Mouse (Mus musculus) monocyte, adult 2 months (primary cell): ENCODE data around the gene Gm12216.

Source experiments
- DNase-seq, 2 experiments: peaks; one replicate each; pipeline ENCODE4 v3.0.0; 2022; ENCODE audit warnings: low spot score in 2 of 2, low read depth in 1 of 2

The Gm12216 gene

DNA sequence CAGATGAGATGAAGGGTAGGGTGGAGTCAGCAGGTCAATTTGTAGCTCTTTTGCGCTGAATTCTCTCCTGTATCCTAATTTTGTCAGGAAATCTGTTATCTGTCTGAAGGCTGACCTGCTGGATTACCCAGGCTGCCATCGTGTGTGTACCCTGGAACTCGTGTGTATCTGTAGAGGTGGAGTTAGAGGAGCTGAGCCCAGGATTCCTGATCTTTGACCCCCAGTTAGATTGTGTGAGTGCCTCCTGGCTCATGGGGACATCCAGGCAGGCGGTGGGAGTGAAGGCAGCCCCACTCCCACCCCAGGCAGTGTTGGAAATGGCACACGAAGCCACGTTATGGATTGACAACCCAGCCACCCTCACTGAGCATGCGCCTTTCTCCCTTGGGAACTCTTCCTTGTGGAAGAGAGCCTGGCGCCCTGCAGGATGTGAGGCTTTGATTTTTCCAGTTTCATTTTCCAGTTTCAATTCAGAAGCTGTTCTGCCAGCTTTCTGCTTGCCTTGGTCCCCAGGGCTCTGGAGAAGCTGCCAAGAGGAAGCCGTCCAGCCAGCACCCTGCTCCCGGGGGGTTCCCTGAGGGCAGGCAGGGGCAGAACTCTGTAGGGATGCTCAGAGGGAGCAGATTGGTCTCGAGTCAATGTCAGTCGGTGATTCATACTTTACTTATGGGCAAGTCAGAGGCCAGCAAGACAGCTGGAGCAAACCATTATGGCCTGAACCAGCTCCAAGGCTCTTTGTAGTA, 62.5 kb downstream of the Gm12216 start:
- DNase-seq: no peak

DNA sequence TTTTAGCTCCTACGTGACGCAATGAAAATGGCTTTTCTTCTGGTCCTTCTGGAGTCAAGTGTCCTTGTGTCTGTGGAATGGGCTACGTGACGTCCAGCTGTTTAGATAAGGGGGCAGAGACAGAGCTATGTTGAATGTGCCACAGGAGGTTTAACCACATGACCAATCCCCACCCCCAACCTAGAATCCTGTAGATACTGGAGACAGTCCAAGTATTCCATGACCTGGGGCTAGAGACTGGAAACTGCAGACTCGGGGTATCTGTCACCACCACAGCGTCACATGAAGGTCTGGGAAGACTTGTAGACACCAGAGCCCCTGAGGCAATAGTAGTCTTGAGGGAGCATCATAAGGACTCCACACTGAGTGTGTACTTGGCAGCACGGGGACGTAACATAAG, 63.2 kb downstream of the Gm12216 start:
- no peak for DNase-seq

DNA sequence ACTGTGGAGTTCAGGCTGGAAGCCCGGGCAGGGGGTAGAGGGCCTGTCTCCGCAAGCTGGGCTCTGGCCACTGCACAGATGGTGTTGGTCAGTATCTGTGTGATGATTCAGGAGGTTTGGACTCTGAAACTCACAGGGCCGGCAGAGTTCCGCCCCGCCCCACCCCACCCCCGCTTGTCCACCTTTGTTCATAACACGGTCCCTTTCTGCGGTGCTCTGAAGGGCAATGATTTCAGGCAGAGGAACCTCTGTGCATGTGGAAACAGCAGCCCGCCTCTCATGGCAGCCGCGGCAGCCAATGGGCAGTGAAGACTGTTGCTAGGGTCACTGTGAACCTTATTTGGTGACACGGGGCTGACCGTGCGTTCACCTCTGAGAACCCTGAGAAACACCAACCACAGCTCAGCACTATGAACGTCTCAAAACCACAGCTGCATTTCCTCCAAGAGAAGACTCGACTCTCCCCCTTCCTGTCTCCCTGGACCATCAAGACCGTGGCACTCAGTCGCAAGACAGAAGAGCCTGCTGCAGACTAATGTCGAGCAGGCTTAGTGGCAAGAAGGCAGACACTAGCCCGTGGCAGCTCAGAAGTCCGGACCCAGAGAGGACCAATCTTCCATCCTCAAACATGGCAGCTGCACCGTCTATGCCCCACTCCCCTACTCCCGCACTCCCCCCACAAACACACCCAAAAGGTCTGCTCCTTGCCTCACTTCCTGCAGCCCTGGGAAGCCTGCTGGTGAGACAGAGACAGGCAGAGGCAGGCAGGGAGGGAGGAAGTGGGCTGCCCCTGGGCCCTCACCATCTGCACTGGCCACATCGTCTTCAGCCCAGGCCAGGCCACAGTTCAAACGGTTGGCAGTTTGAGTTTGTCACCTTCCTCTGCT, 64.1 kb downstream of the Gm12216 start:
- peak; percentile 62 to 77 for DNase-seq

DNA sequence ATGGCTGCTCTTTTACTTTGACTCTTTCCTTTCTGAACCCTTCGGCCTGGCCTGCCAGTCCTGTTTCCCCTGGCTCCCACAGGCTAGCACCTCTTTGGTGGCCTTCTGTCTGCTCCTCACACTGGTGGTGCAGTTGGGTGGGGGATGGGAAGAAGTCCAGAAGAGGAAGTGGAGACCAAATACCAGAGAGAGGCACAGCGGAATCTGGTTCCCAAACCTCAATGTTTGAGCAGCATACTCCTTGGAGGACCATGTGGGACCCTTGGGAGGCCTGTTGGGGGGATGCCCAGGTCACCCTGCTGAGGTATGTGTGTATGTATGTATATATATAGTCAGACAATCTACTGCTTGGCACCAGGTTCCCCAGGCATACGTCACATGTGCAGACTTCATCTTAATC, 65.0 kb downstream of the Gm12216 start:
- DNase-seq: peak in 1 of 2 experiments; percentile 58

DNA sequence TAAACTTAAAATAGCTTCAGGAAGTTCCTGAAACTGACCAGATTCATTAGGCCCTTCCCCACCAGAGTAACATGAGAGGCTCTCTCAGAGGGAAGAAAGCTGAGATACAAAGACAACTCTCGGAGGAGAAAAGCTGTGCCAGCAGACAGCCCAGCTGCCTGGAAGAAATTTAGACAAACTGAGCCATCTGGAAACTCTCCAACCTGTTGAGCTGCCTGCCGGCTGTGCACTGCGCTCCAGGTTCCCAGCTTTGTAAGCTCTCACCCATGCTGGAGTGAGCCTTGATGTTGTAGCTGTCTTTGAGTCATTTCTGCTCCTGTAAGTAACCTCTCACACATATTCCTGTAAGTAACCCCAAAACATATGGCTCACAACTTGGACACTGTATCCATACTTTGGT, 66.1 kb downstream of the Gm12216 start:
- no peak for DNase-seq

DNA sequence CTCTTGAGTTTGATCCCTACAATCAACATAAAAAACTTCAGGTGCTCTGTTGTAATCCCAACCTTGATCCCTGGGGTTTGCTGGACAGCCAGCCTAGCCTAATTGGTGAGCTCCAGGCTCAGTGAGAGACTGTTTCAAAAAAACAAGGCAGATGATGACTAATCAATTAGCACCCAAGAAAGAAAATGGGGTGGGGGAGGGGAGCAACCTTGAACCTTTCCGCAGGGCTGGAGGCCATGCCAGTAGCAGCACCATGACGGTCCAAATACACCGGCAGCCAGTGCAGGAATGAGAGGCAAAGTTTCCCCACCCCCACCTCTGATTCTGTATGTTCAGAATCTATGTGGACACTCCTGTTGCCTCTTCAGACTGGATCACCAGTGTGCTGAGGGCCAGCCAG, 69.8 kb downstream of the Gm12216 start:
- DNase-seq: no peak

DNA sequence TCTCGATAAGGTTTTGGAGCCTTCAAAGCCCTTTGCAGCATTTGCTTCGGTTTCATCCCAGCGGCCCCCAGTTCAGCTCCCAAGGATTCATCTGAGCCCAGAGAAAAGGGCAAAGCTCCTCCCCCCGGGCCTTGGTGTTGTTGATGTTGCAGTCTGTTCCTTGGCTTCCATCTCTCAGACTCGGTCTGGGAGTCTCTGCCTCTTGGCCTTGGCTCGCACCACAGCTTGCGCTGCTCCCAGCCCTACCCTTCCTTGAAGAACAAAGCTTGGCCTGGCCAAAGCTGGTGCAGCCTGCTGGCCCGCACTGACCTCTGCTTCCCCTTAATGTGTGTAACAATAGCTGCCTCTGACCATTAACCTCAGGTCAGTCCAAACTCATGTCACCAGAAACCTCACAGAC, 70.9 kb downstream of the Gm12216 start:
- DNase-seq: no peak

DNA sequence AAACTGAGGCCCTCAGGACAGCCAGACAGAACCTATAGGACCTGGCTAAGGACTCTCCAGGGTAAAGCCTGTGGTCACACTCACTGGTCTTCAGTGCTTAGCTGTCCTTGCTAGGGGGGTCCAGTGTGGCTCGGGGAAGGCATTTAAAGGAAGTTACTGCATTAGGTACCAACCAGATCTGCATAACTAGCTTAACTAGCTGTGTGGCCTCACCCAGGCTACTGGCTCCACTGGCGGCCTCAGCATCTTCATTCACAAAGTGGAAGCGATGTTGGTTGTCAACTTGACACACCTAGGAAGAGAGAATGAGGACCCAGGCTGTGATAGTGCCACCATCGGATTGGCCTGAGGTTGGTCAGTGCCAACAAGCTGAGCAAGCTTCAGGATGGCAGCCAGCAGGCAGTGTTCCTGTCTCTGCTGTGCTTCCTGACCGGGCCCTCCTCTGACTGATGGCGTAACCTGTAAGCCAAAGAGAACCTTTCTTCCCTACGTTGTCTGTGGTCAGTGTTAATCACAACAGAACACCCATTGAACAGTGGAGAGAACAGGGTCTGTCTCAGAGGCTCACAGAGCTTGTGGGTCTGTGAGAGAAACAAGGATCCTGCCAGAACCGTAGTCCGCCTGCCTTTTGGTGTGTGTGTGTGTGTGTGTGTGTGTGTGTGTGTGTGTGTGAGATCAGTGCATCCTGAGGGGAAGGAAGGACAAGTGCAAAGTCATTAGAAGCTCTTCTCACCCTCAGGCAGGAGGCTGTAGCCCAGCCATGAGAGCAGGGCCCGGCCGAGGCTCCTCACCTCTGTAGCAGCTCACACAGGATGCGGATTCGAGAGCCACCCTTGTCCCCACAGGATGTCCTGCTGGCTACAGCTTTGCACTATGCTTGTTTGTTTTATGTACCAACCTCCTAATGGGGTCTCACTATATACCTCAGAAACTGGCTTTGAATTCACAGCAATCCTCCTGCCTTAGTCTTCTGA, 72.7 kb downstream of the Gm12216 start:
- DNase-seq: no peak

DNA sequence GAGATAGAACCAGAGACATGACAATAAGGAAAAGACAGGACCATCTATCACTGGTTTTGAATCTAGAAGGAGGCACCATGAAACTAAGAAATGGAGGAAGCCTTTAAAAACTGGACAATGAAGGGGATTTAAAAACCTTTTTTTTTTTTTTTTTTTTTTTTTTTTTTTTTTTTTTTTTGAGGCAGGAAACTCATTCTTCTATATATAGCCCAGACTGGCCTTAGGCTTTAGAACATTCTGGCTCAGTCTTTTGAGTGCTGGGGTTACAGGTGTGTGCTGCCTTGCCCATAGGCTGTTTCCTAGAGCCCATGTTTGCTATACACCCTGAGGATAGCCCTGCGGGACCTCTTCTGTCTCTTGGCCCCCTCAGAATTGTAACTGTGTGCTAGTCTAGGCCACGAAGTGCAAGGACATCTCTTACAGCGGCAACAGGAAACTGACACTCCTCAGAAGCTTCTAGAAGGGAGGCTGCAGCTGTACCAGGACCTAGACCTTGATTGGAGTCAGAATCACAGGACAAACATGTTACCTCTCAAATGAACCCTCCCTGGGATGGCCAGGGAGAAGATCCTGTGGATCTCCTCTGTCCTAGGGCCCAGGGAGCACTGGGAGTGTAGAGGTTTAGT, 73.6 kb downstream of the Gm12216 start:
- DNase-seq: no peak

DNA sequence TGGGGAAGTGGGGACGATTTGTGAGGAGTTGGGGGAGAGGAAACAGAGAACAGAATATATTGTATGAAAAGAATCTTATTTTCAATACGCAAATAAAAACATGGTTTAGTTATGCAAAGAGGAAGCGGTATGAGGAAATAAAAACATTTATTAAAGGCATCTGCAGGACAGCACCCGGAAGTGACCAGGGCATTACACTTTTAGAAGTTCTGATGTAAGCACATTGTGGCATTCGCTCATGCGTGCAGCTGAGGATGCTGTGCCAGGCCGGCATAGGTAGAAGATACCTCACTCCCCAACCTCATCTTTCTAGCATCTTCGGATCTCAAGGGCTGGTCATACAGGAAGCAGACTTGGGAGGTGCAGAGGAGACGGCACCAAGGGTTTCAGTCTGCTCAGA, 75.8 kb downstream of the Gm12216 start:
- DNase-seq: no peak

DNA sequence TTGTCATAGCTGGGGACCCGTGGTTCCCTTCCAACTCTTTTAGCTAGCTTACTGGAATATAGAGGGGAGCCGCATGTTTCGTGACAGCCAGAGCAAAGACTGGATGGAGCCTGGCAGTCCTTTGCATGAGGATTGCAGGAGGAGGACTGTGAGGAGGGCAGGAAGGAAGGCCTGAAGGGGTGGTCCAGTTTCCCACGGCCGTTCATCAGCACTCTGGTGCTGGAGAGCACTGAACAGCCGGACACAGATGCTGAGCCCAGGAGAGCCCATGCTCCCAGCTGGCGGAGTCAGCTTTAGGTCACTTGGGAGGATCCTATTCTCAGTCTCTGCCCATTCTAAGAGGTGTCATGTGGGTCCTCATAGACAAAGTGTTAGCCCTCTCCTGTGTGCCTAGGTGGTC, 77.1 kb downstream of the Gm12216 start:
- no peak for DNase-seq

DNA sequence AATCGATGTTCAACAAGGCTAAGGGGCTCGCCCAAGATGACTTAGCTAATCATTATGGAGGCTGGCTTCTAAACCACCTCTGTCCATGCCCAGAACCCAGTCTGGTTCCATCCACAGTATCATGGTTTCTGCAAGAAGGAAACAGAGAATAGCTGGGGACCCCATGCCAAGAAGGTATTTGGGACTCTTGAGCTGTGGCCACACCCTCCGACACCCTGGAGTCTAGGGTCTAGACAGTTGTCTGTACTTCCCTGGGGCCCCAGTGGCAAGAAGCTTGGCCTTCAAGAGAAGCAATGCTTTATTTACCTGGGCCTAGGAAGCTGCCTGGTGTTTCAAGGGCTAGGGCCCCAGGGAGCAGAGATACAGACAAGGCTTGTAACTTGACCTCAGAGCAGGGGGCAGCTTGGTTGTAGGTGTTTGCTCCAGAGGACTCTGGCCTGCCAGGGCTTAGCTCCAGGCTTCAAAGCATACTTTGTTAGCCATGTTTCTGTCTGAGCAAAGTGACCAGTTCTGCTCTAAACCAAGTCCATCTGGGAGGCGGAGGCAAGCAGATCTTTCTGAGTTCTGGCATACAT, 77.8 kb downstream of the Gm12216 start:
- DNase-seq: no peak

DNA sequence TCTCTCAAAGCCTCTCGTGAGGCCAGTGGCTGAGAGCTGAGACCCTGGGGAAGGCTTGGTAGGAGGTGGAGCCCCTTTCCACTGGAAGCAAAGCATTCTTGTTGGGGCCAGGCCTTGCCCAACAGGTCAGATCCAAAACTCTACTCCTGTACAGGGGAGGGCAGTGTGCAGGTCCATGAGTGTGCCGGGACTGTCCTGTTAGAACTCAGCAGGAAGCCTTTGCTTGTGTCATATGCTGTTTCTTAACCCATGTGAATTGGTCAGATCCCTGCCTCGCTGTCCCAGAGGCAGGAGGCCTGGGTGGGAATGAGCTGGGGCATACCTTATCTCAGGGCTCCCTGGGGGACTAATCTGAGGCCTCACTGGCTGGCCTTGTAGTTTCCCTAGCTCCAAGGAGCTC, 78.8 kb downstream of the Gm12216 start:
- DNase-seq: no peak

DNA sequence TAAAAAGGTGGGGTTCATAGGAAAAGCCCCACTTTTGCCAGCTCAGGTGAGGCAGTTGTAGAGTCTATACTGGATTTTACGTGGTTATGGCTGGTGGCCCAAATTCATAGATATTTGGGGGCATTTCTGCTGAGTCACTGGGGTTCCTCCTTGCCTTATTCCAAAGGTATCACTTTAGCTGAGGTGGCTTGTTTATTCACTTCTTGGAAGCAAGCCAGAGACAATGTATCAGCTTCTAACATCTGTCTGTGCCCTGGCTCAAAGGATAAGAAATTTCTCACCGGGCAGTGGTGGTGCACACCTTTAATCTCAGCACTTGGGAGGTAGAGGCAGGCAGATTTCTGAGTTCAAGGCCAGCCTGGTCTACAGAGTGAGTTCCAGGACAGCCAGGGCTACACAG, 79.2 kb downstream of the Gm12216 start:
- DNase-seq: no peak

DNA sequence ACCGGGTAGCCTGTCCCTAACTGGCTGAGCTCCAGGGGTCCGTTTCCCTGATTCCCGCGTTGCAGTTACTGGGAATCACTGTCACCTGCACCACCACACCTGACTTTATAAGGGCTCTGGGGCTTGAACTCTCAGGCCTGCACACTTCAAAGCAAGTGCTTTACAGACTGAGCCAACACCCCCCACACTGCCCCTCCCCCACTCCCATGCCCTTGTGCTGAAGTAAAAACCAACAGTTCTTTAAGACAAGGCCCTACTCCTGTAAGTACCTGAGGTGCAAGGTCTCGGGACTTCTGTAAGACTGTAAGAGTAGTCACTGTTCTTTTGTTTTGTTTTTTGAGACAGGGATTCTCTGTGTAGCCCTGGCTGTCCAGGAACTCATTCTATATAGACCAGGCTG, 80.6 kb downstream of the Gm12216 start:
- DNase-seq: no peak

DNA sequence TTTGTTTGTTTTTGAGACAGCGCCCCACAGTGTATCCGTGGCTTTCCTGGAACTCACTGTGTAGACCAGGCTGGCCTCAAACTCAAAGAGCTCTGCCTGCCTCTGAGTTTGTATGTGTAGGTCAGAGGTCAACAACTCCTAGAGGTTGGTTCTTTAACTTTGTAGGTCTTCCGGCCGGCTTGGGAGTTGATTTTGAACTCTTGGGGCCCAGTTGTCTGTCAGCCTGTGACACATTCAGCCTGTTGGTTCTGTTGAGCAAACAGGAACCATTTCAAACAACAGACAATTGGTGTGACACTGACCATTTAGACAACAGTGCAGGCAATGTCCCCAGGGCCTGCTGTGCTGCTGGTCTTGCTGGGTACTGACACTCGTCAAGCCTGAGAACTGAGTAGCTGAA, 81.3 kb downstream of the Gm12216 start:
- no peak for DNase-seq

DNA sequence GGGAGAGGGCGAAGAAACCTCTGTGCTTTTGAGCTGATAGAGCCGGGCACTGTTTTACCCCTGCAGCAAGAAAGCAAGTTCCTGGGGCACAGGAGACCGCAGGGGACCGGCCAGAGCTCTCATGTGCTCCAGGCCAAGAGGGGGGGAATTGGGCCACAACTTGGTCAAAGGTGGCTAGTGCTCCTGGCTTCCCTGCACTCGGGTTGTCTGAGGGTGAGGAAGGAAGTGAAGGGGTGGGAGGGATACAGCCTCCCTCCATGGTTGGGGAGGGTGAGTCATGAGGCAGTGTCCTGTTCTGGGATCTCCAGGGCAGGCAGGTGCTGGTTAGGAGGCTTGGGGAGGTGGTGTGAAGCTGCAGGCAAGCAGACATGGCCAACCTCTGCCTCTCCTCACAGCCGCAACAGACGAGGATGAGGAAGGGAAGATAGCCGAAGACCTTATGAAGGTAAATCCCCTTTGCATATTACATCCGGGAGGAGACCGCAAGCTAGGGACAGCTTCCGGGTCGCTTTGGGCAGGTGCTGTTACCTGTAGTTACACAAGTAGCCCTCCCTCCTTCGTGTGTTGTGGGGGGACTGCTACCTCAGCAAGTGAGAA, 84.3 kb downstream of the Gm12216 start:
- DNase-seq: no peak

DNA sequence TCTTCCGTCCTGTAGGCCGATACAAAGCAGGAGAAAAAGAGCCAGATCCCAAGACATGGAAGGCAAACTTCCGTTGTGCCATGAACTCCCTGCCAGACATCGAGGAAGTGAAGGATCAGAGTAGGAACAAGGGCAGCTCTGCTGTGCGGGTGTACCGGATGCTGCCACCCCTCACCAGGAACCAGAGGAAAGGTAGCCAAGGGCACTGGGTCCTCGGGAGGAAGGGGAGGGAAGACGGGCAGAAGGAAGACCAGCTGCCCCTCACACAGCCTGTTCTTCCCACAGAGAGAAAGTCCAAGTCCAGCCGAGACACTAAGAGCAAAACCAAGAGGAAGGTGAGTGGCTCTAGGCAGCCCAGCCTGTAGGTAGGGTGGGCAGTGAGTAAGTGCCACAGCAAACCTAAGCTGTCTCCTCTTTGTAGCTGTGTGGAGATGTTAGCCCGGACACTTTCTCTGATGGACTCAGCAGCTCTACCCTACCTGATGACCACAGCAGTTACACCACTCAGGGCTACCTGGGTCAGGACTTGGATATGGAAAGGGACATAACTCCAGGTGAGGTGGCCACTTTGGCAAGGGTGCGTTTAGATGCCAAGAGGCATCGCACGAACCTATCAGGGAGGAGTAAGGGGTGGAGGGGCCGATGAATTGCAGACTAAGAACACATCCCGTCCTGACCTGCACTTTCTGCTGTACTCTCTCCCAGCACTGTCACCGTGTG, 85.3 kb downstream of the Gm12216 start:
- no peak for DNase-seq

DNA sequence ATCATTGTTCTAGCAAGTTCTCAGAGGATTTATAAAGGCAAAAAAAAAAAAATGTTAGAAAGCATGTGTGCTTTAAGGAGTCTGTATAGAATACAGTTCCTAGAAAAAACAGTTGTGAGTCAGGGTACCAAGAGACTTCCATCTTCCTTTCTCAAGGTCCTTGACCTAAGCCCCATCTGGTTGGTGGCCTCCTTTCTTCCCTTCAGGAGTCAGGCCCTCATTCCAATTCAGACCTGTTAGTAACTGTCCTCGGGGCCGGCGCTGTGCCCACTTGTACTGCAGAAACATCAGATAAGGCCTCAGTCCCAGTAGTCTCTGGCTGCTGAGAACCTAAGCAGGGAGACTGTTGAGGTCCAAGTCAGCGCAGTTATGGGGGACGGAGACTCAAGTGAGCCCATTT, 86.0 kb downstream of the Gm12216 start, which contains the start of gene Gm17334:
Gene Gm17334 (minus strand): TSS at position 101 of the 400 bp plus-strand sequence.
- DNase-seq: no peak
